Mouse (Mus musculus): ENCODE data around the gene Retreg1.

DNA sequence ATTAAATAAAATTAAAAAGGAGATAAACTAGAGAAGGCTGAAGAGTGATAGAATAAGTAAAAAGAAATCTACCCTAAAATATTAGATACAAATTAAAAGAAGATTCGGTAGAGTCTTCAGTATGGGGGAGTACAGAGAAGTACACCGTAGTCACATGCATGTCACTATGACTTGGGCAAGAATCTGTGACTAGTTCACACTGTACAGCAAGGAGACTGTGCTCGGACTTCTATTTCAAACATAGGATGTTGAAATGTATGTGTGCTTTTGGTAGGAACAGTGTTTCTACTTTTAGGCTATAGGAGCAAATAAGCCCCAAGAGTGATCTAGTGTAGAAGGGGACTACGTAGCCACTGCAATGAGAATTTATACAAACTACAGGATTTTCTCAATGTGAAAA lies 131.4 kb downstream of the Retreg1 start:
- TF ChIP-seq POLR2A (IDR thresholded peaks at IDR 0.05; ENCODE audit: low read depth, low read length), result no peak
- no peak for TF ChIP-seq CTCF (IDR thresholded peaks at IDR 0.05; ENCODE audit: borderline replicate concordance, insufficient read depth, low read length)
